Mouse (Mus musculus) ovary, adult 18-20 months (tissue): ENCODE data around the gene Tnnt3.

Experiments used
- DNase-seq: peaks from one replicate; pipeline ENCODE4 v3.0.0; 2022; ENCODE audit warnings: low spot score, mixed read lengths

The Tnnt3 gene

GRCm38 (mm10) chr7:142539828-142540227, 41.2 kb downstream of the Tnnt3 start:
- no peak for DNase-seq

- no peak for DNase-seq
Measured at GRCm38 (mm10) chr7:142542771-142543303, 44.2 kb downstream of the Tnnt3 start.

GRCm38 (mm10) chr7:142545967-142546366, 47.3 kb downstream of the Tnnt3 start:
- DNase-seq, result no peak

- DNase-seq, result no peak
Measured at GRCm38 (mm10) chr7:142547874-142548273, 49.2 kb downstream of the Tnnt3 start.

- DNase-seq, result no peak
Measured at GRCm38 (mm10) chr7:142548706-142549105, 50.1 kb downstream of the Tnnt3 start.

- DNase-seq, result peak; percentile 56
Measured at GRCm38 (mm10) chr7:142549941-142550763, 51.5 kb downstream of the Tnnt3 start.

GRCm38 (mm10) chr7:142550935-142551373, 52.3 kb downstream of the Tnnt3 start:
- DNase-seq, result no peak

GRCm38 (mm10) chr7:142551691-142552090, 53.1 kb downstream of the Tnnt3 start:
- DNase-seq, result no peak

- no peak for DNase-seq
Measured at GRCm38 (mm10) chr7:142552591-142553416, 54.2 kb downstream of the Tnnt3 start.

GRCm38 (mm10) chr7:142553417-142554335, 55.0 kb downstream of the Tnnt3 start:
- DNase-seq, result no peak

GRCm38 (mm10) chr7:142554625-142555024, 56.0 kb downstream of the Tnnt3 start:
- DNase-seq, result no peak

GRCm38 (mm10) chr7:142555366-142556088, 56.9 kb downstream of the Tnnt3 start:
- no peak for DNase-seq

- DNase-seq, result no peak
Measured at GRCm38 (mm10) chr7:142556089-142556476, 57.4 kb downstream of the Tnnt3 start.

GRCm38 (mm10) chr7:142557696-142558095, 59.1 kb downstream of the Tnnt3 start:
- DNase-seq, result no peak

GRCm38 (mm10) chr7:142558511-142559146, 60.0 kb downstream of the Tnnt3 start:
- no peak for DNase-seq

GRCm38 (mm10) chr7:142559651-142560175, 61.1 kb downstream of the Tnnt3 start:
- no peak for DNase-seq

GRCm38 (mm10) chr7:142560942-142561855, 62.6 kb downstream of the Tnnt3 start:
- no peak for DNase-seq

- DNase-seq, result no peak
Measured at GRCm38 (mm10) chr7:142561856-142562404, 63.3 kb downstream of the Tnnt3 start.

- DNase-seq, result no peak
Measured at GRCm38 (mm10) chr7:142563168-142563567, 64.5 kb downstream of the Tnnt3 start.
